Mouse (Mus musculus) c-Kit-positive CD71-positive TER-119-negative erythroid progenitor cells, embryonic 14.5 days (primary cell): ENCODE measurements at regions not wholly inside any gene's neighbourhood (a gene's known extent, or its start where the extent isn't known, plus 50 kb on each side); places are given as distances from the start of the nearest gene placed in this dataset.
"Not testable (repeated sequence)": the region's sequence is repeated elsewhere in the genome, so short reads cannot be mapped to it uniquely, and the experiment has no call there.

Experiments
- DNase-seq: peaks from one replicate; pipeline ENCODE4 v3.0.0-alpha.2; 2013; ENCODE audit warnings: low read depth

- no peak for DNase-seq
Observed at GRCm38 (mm10) chr8:42442786-42443185, 698.5 kb downstream of the Triml1 start.

GRCm38 (mm10) chr8:42402632-42403031 lies 738.7 kb downstream of the Triml1 start:
- no peak for DNase-seq

GRCm38 (mm10) chr8:42396886-42397285 lies 744.4 kb downstream of the Triml1 start:
- no peak for DNase-seq

GRCm38 (mm10) chr8:42388816-42389215 lies 752.5 kb downstream of the Triml1 start:
- no peak for DNase-seq

- DNase-seq = no peak
Observed at GRCm38 (mm10) chr8:42348073-42348603, 793.1 kb downstream of the Triml1 start.

- no peak for DNase-seq
Observed at GRCm38 (mm10) chr8:42334708-42335107, 806.6 kb downstream of the Triml1 start.

GRCm38 (mm10) chr8:42324663-42325062 lies 816.6 kb downstream of the Triml1 start:
- DNase-seq = no peak

GRCm38 (mm10) chr8:42322862-42323261 lies 818.4 kb downstream of the Triml1 start:
- no peak for DNase-seq

- DNase-seq = no peak
Observed at GRCm38 (mm10) chr8:42311060-42311459, 830.2 kb downstream of the Triml1 start.

GRCm38 (mm10) chr8:42291392-42291791 lies 849.9 kb downstream of the Triml1 start:
- no peak for DNase-seq

GRCm38 (mm10) chr8:42282011-42282410 lies 859.3 kb downstream of the Triml1 start:
- DNase-seq = no peak

- no peak for DNase-seq
Observed at GRCm38 (mm10) chr8:42253358-42253757, 836.5 kb upstream of the Frg1 start.

- not testable (repeated sequence) for DNase-seq
Observed at GRCm38 (mm10) chr8:42242321-42242720, 825.4 kb upstream of the Frg1 start.

GRCm38 (mm10) chr8:42219857-42220600 lies 803.2 kb upstream of the Frg1 start:
- no peak for DNase-seq

GRCm38 (mm10) chr8:42210943-42211342 lies 794.1 kb upstream of the Frg1 start:
- DNase-seq = no peak

- DNase-seq = no peak
Observed at GRCm38 (mm10) chr8:42209989-42210388, 793.1 kb upstream of the Frg1 start.

- no peak for DNase-seq
Observed at GRCm38 (mm10) chr8:42197257-42197656, 780.4 kb upstream of the Frg1 start.

- no peak for DNase-seq
Observed at GRCm38 (mm10) chr8:42193902-42194550, 777.2 kb upstream of the Frg1 start.

- no peak for DNase-seq
Observed at GRCm38 (mm10) chr8:42187083-42187482, 770.2 kb upstream of the Frg1 start.

GRCm38 (mm10) chr8:42183288-42183878 lies 766.5 kb upstream of the Frg1 start:
- DNase-seq = no peak

GRCm38 (mm10) chr8:42162441-42162840 lies 745.6 kb upstream of the Frg1 start:
- no peak for DNase-seq

GRCm38 (mm10) chr8:42157006-42157405 lies 740.1 kb upstream of the Frg1 start:
- DNase-seq = no peak

GRCm38 (mm10) chr8:42156588-42156987 lies 739.7 kb upstream of the Frg1 start:
- no peak for DNase-seq
